Mouse (Mus musculus) adrenal gland, adult (tissue): ENCODE measurements at regions not wholly inside any gene's neighbourhood (a gene's known extent, or its start where the extent isn't known, plus 50 kb on each side); places are given as distances from the start of the nearest gene placed in this dataset.

ENCODE experiments used
- DNase-seq, 2 experiments: peaks; one replicate each; pipeline ENCODE4 v3.0.0; 2022 to 2023; ENCODE audit warnings: low spot score in 1 of 2; ENCODE audit not compliant: inconsistent age in 2 of 2

DNA sequence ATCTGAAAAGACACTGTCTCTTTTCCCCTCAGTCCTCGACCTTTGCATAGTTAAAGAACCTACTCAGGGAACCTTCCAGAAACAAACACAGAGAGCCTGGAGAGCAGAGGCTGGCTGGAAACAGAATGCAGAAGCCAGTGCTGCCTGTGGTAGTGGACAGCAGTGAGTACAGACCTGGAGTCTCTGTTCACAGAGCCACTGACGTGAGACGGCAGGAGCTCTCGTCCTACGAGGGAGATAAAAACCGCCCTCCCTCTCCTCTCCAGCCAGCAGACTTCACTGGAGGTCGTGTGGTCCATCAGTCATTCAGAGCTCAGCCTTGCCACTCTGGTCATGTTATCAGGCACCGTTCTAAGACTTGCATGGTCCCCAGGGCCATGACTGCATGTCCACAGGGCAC lies 138.5 kb upstream of the Cdh4 start:
- DNase-seq = no peak

DNA sequence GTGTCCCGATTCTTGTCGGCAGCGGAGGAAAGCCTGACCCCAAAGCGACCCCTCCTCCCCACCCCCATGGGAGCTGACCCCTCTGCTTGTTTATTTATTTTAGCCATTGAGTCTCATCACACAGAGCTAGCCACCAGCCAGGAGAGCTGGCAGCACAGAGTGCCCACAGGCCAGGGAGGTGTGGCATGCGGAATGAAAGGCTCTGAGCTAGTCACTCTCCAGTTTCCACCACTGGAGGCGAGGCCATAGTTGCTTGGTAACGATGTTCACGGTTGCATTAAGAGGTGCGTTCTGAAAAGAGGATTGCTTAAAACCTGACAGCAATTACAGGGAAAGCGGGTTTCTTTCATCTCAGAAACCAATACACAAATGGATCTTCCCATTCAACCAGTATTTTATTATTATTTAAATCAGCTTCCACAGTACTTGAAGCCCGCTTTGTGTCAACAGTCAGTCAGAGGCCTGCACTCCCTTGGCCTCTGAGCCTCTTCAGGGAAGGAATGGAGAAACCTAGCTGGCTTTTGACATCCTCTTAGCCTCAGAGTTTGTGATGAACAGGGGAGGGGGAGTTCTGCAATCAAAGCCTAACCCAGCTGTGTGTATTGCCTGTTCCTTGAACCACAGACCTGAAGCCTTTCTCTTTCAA lies 134.8 kb upstream of the Cdh4 start:
- no peak for DNase-seq

DNA sequence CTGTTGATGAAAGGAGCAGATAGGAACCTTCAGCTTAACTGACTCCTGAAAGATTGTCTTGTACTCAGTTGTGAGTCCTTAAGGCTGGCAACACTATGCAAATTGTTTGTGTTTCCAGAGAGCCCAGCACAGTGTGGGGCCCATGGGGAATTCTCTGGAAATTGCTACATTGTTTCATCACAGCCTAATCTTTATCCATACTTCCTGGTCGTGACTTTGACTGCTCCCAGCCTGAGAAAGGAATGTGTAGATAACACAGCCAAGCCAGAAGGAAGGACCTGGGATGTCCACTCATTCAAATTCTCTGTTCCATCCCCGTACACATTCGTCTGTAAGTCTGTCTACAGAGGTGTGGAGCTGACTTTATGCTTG lies 134.3 kb upstream of the Cdh4 start:
- DNase-seq = peak in 1 of 2 experiments; percentile 30

DNA sequence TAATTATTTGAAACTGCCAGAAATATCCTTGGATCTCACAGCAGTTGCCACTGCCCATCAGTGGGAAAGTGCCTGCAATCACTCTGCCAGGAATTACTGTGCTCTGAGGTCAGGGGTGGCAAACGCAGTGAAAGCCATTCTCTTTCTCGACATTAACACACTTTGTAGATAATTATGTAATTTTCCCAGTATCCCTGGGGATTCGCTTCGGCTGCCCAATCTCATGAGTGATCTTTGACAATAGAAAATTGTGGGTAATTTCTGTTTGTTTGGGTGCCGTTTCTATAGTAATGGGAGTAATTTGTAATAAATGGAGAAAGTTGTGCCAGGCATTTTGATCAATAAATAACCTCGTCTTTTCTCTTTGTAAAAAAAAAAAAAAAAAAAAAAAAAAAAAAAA lies 124.2 kb upstream of the Cdh4 start:
- no peak for DNase-seq

DNA sequence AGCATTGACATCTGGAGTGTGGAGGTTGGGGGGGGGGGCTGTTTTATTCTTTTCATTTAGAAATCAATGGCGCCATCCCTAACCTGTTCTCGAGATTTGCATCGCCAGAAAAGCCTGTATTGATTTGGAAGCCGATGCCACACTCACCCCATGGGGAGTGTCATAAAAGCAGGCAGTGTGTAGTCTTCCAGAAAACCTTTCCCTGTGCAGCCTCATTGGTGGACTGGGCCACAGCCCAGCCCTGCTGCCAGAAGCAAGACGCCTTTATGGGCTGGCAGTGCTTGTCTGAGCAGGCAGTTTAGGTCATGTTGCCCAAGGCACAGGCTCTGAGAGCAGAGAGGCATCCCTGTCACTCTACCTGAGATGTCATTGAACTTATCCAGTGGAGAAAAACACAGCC lies 117.0 kb upstream of the Cdh4 start:
- DNase-seq = no peak

DNA sequence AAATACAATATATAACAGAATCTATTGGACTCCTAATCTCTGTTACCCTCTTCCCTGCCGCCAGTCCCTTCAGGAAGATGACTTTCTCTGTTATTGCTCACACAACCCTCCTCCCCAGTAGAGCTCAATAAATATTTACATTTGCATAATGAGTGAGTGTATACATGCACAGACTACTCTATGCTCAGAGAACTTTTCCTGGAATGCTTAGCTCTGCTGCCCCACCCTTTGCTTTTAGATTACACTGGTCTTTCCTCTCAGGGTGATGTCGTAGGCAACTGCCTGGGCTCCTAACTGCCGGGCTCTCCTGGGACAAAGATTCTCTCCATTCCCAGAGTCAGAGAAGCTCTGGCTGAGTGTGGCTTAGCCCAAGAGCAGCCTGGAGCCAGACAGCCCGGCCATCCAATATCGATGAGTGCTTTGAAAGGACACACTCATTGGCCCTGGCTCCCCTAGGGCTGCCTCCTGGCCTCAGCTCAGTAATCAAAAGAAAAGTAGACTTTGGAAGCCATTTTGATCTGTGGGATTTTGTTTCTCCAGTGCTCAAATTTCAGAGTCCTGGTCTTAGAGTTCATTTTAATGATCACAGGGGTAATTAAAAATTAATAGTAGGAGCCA lies 109.2 kb upstream of the Cdh4 start:
- DNase-seq = no peak

DNA sequence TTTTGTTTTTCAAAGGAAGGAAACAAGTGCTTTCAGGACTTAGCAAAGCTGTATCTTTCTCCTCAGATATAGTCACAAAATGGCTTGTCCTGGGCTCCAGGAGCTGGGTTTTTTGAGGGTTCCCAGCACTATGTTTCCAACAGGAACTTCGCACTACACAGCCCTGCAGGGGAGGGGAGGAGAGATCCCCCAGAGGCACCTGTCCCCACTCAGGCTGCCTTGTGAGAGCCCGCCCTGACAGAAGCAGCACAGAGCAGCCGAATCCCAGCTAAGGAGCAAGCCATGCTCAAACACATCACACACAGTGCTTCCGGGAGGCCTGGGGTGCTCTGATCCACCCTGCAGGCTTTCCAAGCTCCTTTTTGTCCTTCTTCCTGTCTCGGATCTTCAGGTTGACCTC lies 108.6 kb upstream of the Cdh4 start:
- DNase-seq = no peak

DNA sequence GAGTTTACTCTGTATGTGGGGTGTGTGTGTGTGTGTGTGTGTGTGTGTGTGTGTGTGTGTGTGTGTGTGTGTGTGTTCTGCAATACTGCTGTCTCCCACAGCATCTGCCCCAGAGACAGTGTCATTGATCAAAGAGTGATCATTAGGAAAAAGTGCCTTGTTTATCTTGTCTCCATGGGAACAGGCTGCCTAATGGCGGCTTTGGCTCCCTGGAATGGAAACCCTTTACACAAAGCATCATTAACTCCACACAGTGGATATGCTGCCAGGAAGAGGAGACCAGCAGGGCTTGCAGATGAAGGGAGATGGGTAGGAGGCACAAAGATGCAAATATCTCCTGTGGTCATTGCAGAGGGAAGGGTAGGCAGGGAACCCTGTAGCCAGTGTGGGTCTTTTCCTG lies 106.0 kb upstream of the Cdh4 start:
- no peak for DNase-seq

DNA sequence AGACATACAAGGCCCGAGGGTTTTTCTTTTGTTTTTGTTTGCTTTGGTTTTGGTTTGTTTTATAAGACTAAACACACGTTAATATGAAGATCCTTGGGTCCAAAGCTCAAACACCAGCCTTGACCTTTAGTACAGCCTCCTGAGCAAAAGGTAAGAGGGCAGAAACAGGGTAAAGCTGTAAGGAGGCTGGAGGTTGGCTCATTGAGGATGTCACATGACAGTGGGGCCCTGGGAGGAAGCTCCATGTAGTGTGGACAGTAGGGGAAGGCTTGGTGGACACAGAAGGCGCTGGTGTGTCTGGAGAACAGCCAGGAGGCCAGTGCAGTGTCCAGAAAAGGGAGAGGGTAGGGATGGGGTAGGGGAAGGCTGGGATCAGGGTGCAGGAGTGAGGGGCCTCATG lies 89.6 kb upstream of the Cdh4 start:
- DNase-seq = no peak

DNA sequence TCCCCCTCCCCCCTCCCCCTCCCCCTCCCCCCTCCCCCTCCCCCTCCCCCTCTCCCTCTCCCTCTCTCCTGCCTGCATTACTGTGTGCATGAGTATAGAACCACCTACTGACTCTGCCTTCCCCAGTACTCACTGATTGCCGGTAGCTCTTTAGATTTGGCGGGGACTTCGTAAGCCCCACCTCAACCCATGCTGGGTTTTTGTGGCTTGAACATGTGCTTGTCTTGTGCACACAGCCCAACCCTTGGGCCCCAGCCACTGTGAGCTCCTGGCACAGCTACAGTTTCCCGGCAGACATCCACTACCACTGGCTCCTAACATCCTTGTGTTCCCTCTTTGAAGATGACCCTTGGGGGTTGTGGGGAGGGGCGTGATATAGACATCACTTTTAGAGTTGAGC lies 87.4 kb upstream of the Cdh4 start:
- DNase-seq = no peak

DNA sequence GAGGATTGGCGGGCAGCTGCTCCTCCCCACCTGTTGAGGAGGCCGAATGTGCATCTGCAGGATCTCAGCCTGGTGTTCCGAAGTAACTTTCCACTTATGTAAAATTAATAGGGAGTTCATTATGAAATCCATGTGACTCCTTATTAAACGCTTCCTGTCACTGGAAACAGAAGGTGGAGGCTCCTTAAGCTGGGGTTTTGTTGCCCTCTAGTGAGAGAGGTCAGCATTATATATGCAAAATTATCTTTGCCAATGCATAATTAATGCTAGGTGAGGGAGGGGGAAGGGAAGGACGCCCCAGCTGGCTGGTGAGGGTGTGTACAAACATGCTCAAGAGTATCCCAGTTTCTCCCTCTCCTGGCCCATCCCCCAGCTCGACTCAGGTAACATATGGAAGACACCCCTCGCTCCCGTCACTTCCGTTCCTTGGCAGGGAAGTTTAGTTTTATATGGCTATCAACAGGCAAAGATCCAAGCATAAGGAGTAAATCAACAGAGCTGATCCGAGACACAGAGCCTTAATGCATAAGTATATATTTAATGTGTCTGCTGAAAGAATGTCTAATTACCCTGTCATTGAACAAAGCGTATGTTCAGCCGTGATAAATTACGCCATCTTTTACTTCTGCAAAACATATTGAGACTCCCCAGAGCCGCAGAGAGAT lies 71.2 kb upstream of the Cdh4 start:
- no peak for DNase-seq

DNA sequence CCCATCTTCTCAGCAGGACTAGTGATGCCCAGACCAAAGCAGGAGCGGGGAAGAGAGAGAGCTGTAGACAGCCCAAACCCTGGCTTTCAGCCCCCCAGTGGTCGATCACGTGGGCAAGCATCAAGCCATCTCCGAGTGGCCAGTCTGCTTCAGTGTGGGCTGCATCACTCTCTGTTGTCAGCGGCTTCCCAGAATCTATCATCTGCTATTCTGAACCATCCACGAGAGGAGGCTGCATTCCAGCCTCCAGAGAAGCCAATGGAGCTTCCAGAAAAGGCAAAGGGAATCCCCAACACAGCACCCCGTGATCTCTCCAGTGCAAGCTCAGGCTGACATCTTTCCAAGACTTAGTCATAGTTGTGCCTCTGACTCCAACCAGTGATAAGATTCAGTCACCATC lies 70.7 kb upstream of the Cdh4 start:
- no peak for DNase-seq

DNA sequence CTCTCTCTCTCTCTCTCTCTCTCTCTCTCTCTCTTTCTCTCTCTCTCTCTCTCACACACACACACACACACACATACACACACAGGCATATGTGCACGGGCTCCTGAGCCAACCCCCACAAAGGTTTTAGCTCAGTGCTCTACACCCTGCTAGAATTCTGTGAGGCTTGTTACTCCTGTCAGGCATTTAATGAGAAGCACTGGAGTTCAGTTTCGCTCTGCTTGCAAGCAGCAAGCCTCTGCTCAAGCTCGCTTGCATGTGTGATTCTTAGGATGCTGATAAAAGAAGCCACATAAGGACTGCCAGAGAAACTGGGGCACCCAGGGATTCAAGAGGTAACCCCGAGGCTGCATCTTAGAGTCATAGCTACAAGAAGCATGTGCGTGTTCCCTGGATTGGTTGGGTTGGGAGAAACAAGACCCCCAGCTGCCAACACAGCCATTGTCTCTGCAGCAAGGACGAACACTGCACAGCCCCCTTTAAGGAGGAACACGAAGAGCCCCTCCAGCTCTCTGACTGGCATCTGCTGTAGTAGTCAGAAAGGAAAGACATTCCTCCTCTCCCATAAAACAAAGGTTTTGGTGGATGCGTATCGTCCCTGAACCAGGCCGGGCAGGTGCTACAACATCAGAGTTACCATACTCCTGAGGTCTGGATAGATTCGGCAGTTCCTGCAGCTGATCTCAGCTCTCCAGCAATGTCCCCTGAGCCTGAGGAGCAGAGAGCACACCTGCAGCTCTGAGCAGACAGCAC lies 62.4 kb upstream of the Cdh4 start:
- no peak for DNase-seq

DNA sequence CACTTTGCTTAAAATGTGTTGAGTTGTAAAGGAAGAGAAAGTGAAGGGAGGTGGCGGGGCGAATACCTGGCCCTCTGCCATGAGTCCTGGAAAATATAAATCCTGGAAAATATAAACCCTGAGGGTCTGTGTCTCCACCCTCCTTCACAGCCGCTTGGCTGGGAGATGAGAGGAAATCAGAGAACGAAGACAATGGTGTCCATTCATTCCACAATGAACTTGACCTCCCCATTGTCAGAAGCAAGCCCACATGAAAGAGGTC lies 61.9 kb upstream of the Cdh4 start:
- DNase-seq = no peak

DNA sequence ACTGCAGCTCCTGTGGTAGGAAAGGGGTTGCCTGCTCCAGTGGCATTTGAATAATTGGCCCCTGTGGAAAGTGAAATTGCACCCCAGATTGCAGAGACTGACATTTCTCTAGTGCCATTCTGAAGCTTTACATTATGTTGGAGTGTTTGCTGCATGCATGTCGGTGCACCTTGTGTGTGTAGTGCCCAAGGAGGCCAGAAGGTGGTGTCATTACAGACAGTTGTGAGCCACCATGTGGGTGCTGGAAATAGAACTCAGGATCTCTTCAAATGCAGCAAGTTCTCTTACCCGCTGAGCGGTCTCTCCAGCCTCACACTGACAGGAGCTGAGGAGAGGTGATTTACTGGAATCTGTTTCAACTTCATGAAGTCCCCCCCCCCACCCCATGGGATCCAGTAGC lies 60.3 kb upstream of the Cdh4 start:
- DNase-seq = no peak

DNA sequence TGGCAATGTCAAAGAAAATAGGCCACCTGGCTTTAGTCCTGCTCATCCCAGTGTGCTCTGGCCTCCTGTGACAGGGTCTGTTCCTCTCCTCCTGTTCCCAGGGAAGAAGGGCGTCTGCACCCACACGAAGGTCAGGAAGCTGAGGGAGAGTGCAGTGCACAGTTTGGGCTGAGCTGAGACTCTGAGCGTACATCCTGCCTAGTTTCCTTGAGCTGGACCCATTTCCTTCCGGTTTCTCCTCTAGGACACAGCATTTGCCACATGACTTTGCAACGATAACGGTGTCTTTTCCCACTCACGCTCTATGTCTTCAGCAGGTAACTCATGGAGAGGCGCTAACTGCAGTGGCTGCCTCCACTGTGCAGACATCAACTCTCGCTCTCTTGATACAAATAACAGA lies 59.6 kb upstream of the Cdh4 start:
- peak; percentile 10 to 32 for DNase-seq

DNA sequence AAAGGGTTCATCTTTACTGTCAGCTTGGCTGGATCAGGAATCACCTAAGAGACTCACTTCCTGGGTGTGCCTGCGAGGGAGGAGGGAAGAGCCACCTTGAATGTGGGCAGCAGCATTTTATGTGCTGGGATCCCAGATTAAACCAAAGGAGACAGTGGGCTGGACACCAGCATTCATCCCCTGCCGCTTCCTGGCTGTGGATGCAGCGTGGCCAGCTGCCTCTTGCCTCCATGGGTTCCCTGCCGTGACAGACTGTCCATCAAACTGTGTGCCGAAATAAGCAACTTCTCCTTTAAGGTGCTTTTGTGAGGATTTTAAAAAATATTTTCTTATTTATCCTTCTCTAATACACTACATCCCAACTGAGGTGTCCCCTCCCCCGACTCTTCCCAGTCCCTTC lies 55.4 kb upstream of the Cdh4 start:
- DNase-seq = no peak

DNA sequence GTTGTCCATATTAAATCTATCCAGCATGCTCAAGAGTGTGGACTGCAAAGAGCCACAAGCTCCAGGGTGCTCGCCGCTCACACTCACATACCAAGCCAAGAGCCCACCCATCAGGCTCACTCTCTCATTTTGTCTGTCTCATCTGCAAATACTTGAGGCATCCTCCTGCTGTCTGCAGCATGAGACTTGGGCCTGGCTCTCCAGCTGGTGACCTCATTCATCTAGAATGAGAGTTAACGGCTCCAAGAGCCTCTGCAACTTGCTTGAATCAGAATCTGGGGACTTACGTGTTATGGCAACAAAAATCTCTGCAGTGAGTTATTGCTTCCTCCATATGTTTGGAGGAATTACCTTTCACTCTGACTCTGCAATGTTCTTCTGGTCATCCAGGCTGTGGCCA lies 51.7 kb upstream of the Cdh4 start:
- DNase-seq = no peak

DNA sequence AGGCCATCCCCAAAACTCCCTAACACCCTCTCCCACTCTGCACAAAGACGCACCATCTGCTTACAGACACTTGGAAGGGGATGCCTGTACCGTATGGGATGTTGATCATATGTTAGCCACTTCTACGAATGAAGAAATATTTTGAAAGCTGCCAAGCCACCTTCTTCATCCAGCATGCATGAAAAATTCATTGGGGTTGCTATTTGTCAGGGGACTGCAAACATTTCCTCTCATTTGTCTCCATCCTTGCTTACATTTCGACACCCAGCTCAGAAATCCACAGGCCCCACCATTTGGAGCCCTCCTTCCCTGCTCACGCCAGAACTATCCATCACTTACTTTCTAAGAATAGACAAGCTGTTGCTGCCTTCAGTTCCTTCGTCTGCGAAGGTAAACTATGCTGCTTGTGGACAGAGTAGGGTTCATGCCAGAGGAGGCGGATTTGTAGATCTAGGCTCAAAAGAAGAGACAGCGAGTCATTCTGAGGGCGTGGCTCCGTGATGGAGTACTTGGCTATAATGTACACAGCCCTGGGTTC lies 51.2 kb upstream of the Cdh4 start:
- no peak for DNase-seq
